Mouse (Mus musculus): ENCODE data around the gene Pde1c.

- TF ChIP-seq CTCF (IDR thresholded peaks at IDR 0.05; ENCODE audit: insufficient read depth, low read depth, low read length) (no peak), POLR2A (IDR thresholded peaks at IDR 0.05; ENCODE audit: insufficient read depth, low read depth, low read length) (no peak)
These were observed 79.7 kb downstream of the Pde1c start for GRCm38 (mm10) chr6:56489161-56489560.
